Mouse (Mus musculus) kidney, embryonic 15.5 days (tissue): ENCODE results near the gene Ngef. TPM values are rescaled to one million over a fixed set of nuclear protein-coding genes. Genes with fewer than 3 reads are reported as not detected.

Source experiments
- polyA plus RNA-seq: library from polyadenylated mRNA; unstranded; fragments of >200 nt; fragmentation: Nextera tagmentation; extraction: Ambion mirVana; gene quantifications from 2 replicates; pipeline ENCODE4 v1.2.1, GENCODE M21; 2015

Ngef gene
- polyA plus RNA-seq, 1 experiment from 2014 or later = 1.6 TPM

Other genes starting within 250 kb of the Ngef start
- 60.7 and 64.8 TPM in 2 replicates for gene Gigyf2, start 246.9 kb downstream of the Ngef start, polyA plus RNA-seq
- 0.68 and 0.90 TPM in 2 replicates for gene Kcnj13, start 179.1 kb downstream of the Ngef start, polyA plus RNA-seq
- gene Snorc, start 103.6 kb downstream of the Ngef start, polyA plus RNA-seq = 0.40 TPM in 1 of 2 replicates, not detected in the other
- 0.29 and 0.41 TPM in 2 replicates for gene Neu2, start 64.0 kb downstream of the Ngef start, polyA plus RNA-seq
- 8.8 and 10.2 TPM in 2 replicates for gene Inpp5d, start 46.4 kb upstream of the Ngef start, polyA plus RNA-seq
- gene Atg16l1, start 182.0 kb upstream of the Ngef start, polyA plus RNA-seq = 28.8 and 31.4 TPM in 2 replicates
- 3.0 and 3.1 TPM in 2 replicates for gene Sag, start 229.8 kb upstream of the Ngef start, polyA plus RNA-seq